Mouse (Mus musculus): ENCODE data around the gene Zfp53. TPM values are rescaled to one million over a fixed set of nuclear protein-coding genes. Genes with fewer than 3 reads are reported as not detected.
"Not testable (repeated sequence)": the region's sequence is repeated elsewhere in the genome, so short reads cannot be mapped to it uniquely, and the experiment has no call there.

The Zfp53 gene
- total and polyA plus RNA-seq, 2 experiments from 2014 or later = 1.5 to 8.9 TPM

DNA sequence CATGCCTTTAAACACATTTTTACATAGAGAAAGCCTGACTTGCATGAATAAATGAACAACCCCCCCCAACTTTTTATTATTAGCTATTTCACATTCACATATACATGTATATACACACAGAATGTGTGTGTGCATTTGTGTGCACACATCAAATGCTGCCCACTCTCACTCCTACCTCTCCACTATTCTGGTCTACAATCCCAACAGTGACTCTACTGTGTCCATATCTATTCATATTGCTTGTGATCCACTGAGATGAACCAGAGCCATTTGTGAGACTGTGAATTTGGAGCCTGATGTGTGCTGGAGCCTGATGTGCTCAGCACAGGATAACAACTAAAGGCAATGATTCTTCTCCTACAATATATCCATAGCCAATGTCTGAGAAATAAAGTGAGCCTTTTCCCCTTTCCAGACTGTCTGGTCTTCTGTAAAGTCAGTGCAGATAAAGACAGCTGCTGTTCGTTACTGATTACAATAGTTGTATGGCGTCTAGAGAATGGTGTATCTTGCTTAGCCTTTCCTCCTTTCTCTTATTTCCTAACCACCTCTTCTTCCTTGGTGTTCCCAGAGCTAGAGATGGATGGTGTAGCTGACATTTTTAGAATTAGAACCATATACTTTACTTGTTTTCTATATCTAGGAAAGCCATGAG is 16.0 kb upstream of the Zfp53 start:
- Histone ChIP-seq H3K36me3 (ENCODE audit: insufficient read depth, low read length) (no peaks in the 10 kb centered on the region), H3K4me1 (ENCODE audit: insufficient read depth, low read length) (no peaks in the 10 kb centered on the region), H3K4me3 (ENCODE audit: low read depth, low read length) (no peak overlapping the region), H3K9me3 (ENCODE audit: low read length) (no peaks in the 10 kb centered on the region), H3K27me3 (ENCODE audit: insufficient read depth, low read length) (no peaks in the 10 kb centered on the region), H3K9ac (replicated peaks; ENCODE audit: low read length, poor library complexity, severe bottlenecking) (no peak overlapping the region), H3K4me2 (ENCODE audit: low read depth, low read length, poor library complexity, severe bottlenecking) (no peak overlapping the region), H3K27ac (ENCODE audit: low read depth, low read length) (no peak overlapping the region)
- DNase-seq (ENCODE audit: low spot score) (no peak), ATAC-seq (ENCODE audit: low FRiP score) (no peak)
- WGBS = 88% methylated on average over 2 of the region's 2 CpGs
- no peak for TF ChIP-seq CTCF (IDR thresholded peaks at IDR 0.05)

GRCm38 (mm10) chr17:21473362-21474190 is 15.2 kb upstream of the Zfp53 start:
- DNase-seq (ENCODE audit: low spot score) (peak; percentile 9), ATAC-seq (ENCODE audit: low FRiP score) (no peak)
- Histone ChIP-seq H3K4me2 (ENCODE audit: low read depth, low read length, poor library complexity, severe bottlenecking) (no peak overlapping the region), H3K27me3 (ENCODE audit: insufficient read depth, low read length) (no peaks in the 10 kb centered on the region), H3K9ac (replicated peaks; ENCODE audit: low read length, poor library complexity, severe bottlenecking) (no peak overlapping the region), H3K4me1 (ENCODE audit: insufficient read depth, low read length) (no peaks in the 10 kb centered on the region), H3K9me3 (ENCODE audit: low read length) (no peaks in the 10 kb centered on the region), H3K27ac (ENCODE audit: low read depth, low read length) (no peak overlapping the region), H3K4me3 (ENCODE audit: low read depth, low read length) (no peak overlapping the region), H3K36me3 (ENCODE audit: insufficient read depth, low read length) (no peaks in the 10 kb centered on the region)
- 30% methylated on average over 14 of the region's 14 CpGs for WGBS
- TF ChIP-seq CTCF (IDR thresholded peaks at IDR 0.05) = peak; percentile 16; the same call in 1 of the 2 replicates

DNA sequence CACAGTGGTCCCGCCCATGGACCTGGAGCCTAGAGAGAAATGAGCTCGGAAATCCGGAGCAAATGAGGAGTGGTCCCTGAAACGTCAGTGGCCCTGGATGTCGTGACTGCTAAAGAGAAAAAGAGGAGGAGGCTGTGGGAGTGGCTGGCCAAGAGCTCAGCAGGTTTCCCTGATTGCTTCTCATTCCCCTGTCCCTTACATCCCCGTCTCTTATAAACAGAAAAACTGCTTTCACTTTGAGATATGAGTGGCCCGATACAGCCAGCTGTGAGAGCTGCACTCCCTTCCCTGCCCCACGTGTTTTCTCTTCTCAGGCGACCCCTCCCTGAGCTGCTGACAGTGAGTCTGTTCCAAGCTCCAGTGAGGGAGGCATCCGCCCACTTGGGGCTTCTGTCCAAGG is 14.1 kb upstream of the Zfp53 start:
- DNase-seq (ENCODE audit: low spot score); H3K9me3 ChIP-seq (ENCODE audit: low read length); H3K4me2 ChIP-seq (ENCODE audit: low read depth, low read length, poor library complexity, severe bottlenecking); ATAC-seq (ENCODE audit: low FRiP score); H3K4me1 ChIP-seq (ENCODE audit: insufficient read depth, low read length); H3K27ac ChIP-seq (ENCODE audit: low read depth, low read length); H3K9ac ChIP-seq (replicated peaks; ENCODE audit: low read length, poor library complexity, severe bottlenecking); H3K27me3 ChIP-seq (ENCODE audit: insufficient read depth, low read length); H3K4me3 ChIP-seq (ENCODE audit: low read depth, low read length); H3K36me3 ChIP-seq (ENCODE audit: insufficient read depth, low read length): not testable (repeated sequence)
- 14% methylated on average over 5 of the region's 10 CpGs for WGBS

DNA sequence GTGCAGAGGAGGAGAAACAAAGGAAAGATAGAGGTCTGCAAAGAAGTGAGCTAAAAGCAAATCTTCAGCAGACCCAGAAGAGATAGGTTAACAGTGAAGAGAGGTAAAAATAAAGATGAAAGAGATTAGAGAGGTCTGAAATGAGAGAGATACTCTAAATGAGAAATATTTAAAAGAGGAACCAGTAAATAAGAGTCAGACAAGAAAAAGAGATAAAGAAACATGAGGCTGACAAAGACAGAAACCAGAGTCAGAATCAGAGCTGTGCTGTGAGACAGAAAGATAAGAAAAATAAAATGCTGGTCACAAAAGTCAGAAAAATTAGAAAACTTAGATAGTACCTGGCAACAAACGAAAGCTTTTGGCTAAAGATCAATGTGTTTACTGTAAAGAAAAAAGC is 13.5 kb upstream of the Zfp53 start:
- H3K27ac ChIP-seq (ENCODE audit: low read depth, low read length); H3K4me3 ChIP-seq (ENCODE audit: low read depth, low read length); H3K9me3 ChIP-seq (ENCODE audit: low read length); ATAC-seq (ENCODE audit: low FRiP score); H3K9ac ChIP-seq (replicated peaks; ENCODE audit: low read length, poor library complexity, severe bottlenecking); DNase-seq (ENCODE audit: low spot score); H3K4me2 ChIP-seq (ENCODE audit: low read depth, low read length, poor library complexity, severe bottlenecking); H3K36me3 ChIP-seq (ENCODE audit: insufficient read depth, low read length); H3K4me1 ChIP-seq (ENCODE audit: insufficient read depth, low read length); H3K27me3 ChIP-seq (ENCODE audit: insufficient read depth, low read length): not testable (repeated sequence)
- WGBS = 92% methylated on average over 1 of the region's 1 CpGs

- H3K4me2 ChIP-seq (ENCODE audit: low read depth, low read length, poor library complexity, severe bottlenecking); H3K4me3 ChIP-seq (ENCODE audit: low read depth, low read length); H3K9ac ChIP-seq (replicated peaks; ENCODE audit: low read length, poor library complexity, severe bottlenecking); ATAC-seq (ENCODE audit: low FRiP score); H3K27ac ChIP-seq (ENCODE audit: low read depth, low read length); H3K9me3 ChIP-seq (ENCODE audit: low read length); DNase-seq (ENCODE audit: low spot score); H3K27me3 ChIP-seq (ENCODE audit: insufficient read depth, low read length); H3K4me1 ChIP-seq (ENCODE audit: insufficient read depth, low read length); H3K36me3 ChIP-seq (ENCODE audit: insufficient read depth, low read length): not testable (repeated sequence)
- WGBS = 88% methylated on average over 4 of the region's 9 CpGs
Observed at GRCm38 (mm10) chr17:21476351-21476750, 12.4 kb upstream of the Zfp53 start.

DNA sequence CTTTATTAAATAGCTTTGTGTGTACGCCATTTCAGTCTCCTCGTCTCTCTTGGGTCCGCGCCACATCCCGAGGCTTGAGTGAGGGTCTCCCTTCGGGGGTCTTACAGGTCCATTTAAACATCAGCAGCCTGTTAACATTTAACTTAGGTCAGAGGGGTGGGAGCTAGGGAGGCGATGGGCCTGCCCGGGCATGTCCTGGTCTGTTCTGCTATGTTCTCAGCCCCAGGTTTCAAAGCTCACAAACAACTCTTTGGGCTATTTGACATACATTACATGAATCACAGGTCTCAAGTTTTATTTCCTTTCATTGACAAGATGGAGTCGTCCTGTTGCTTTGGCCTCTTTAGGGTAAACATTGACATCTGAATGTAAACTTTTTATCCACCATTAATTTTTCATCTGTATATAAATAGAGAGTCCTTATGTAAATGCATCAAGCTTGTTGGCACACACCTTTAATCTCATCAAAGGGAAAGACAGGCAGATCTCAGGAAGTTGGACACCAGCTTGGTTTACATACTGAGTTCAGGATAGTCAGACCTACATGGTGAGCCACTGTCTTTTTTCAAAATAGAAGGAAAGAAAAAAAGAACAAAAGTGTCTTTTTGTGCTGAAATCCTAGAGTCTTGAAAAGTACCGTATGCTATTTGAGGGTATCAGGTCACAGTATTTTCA is 10.6 kb upstream of the Zfp53 start:
- H3K36me3 ChIP-seq (ENCODE audit: insufficient read depth, low read length); H3K4me1 ChIP-seq (ENCODE audit: insufficient read depth, low read length); H3K4me2 ChIP-seq (ENCODE audit: low read depth, low read length, poor library complexity, severe bottlenecking); H3K9me3 ChIP-seq (ENCODE audit: low read length); H3K4me3 ChIP-seq (ENCODE audit: low read depth, low read length); ATAC-seq (ENCODE audit: low FRiP score); H3K9ac ChIP-seq (replicated peaks; ENCODE audit: low read length, poor library complexity, severe bottlenecking); H3K27ac ChIP-seq (ENCODE audit: low read depth, low read length); H3K27me3 ChIP-seq (ENCODE audit: insufficient read depth, low read length); DNase-seq (ENCODE audit: low spot score): not testable (repeated sequence)
- WGBS = 87% methylated on average over 7 of the region's 10 CpGs
